21 mouse cellular contexts compared by ENCODE assay signal in the genomic region with DNA sequence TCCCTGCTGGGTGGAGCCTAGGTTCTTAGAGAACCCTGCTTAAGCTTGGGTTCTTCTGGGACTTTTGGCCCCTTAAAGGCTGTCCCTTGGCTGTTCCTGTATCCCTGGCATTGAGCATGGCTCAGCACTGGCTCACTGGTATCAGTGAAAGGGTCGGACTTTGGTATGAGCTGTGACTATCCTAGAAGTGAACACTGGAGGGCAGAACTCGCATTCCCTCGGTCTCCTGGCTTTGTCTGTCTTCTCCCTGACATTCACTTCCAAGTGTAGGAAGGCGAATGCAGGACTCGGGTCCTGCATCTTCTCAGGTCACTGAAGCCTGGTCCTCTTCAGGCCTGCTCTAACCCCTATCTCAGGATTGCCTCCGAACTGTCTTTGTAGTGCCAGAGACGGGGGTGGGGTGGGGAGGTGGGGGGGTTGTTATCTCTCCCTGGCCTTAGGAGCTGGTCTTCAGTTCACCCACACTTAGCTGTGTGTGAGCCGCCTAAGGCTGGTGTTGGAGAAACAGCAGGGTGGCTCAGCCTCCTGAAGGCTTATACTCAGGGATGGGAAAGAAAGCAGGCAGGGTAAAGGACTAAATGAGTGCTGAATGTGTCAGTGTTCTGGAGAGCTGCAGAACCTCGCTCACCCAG. TPM values are rescaled to one million over a fixed set of nuclear protein-coding genes. Genes with fewer than 3 reads are reported as not detected.
DNase-seq lines count a peak whose midpoint lies in the region; ATAC-seq and TF ChIP-seq lines count a peak whose summit lies in the region.
"Had no signal": no experiment of that assay in that cellular context is flagged by ENCODE, and none has a peak within 500 bp of the region (broad histone marks: within the 10 kb centered on the region; RNA-seq: fewer than 3 reads in every experiment).

No protein-coding gene starts in this region.

- intact Hi-C loops in heart, postnatal 36 days (cut with DNase I): no loop called here

- no peak for DNase-seq in heart, postnatal 36 days
- no peak for DNase-seq in liver, embryonic 11.5 days (ENCODE audit: low spot score)
- no peak for DNase-seq in liver
- DNase-seq in limb, embryonic 10.5 days (ENCODE audit: low spot score): no peak
- DNase-seq in adrenal gland, postnatal 4 days (ENCODE audit: low spot score in 2 of 2): no peak
- DNase-seq: adrenal gland, adult 2 months; cerebellum, postnatal 10 days; gastrocnemius, postnatal 10 days; kidney, adult 9 months; thymus, adult 18-20 months had no signal

- no peak for ATAC-seq in heart, embryonic 13.5 days (ENCODE audit: extremely low read depth, insufficient number of reproducible peaks, low FRiP score, low TSS enrichment)
- ATAC-seq in liver, embryonic 11.5 days (replicated peaks; ENCODE audit: low FRiP score): peak; percentile 69
- 0 out of 2 replicates have a peak, but pooled peaks have one; percentile 33 for ATAC-seq in megakaryocyte-erythroid progenitor cell, adult 5-6 weeks (replicated peaks; ENCODE audit: low FRiP score, low TSS enrichment, poor library complexity, severe bottlenecking)

- H3K4me3 ChIP-seq in heart, embryonic 13.5 days: no peak overlapping the region
- no peak overlapping the region for H3K4me3 ChIP-seq in liver, embryonic 11.5 days (ENCODE audit: low read depth, low read length)
- H3K4me3 ChIP-seq in cortical plate, adult 2 months (ENCODE audit: insufficient read depth, low read length): no peak overlapping the region
- no peak overlapping the region for H3K4me3 ChIP-seq in limb, embryonic 10.5 days
- H3K4me3 ChIP-seq: embryonic facial prominence, embryonic 13.5 days; forebrain, embryonic 10.5 days; heart, embryonic 12.5 days; lung, embryonic 15.5 days; midbrain, embryonic 10.5 days; myocyte had no signal

- WGBS in heart, embryonic 13.5 days: 42% methylated on average over 9 of the region's 9 CpGs
- WGBS in liver, embryonic 11.5 days: 52% methylated on average over 9 of the region's 9 CpGs
- WGBS in limb, embryonic 10.5 days: 72% methylated on average over 9 of the region's 9 CpGs

- no peak overlapping the region for H3K4me2 ChIP-seq in heart, embryonic 13.5 days
- H3K4me2 ChIP-seq in liver, embryonic 11.5 days: peak overlapping the region; percentile 6; the same call in 1 of the 2 replicates
- H3K4me2 ChIP-seq: embryonic facial prominence, embryonic 13.5 days; heart, embryonic 12.5 days; hindbrain, embryonic 14.5 days; lung, embryonic 15.5 days had no signal

- H3K9ac ChIP-seq in heart, embryonic 13.5 days: 0 out of 2 replicates have a peak overlapping the region, but pooled peaks have one; percentile 19
- H3K9ac ChIP-seq in liver, embryonic 11.5 days (ENCODE audit: low read depth, low read length): 0 out of 2 replicates have a peak overlapping the region, but pooled peaks have one; percentile 14
- H3K9ac ChIP-seq: embryonic facial prominence, embryonic 13.5 days; heart, embryonic 12.5 days; hindbrain, embryonic 14.5 days; lung, embryonic 15.5 days had no signal

- H3K9me3 ChIP-seq in heart, embryonic 13.5 days: no peaks in the 10 kb centered on the region
- no peaks in the 10 kb centered on the region for H3K9me3 ChIP-seq in liver, embryonic 11.5 days (ENCODE audit: control insufficient read depth, low read length)
- no peaks in the 10 kb centered on the region for H3K9me3 ChIP-seq in limb, embryonic 10.5 days (replicated peaks)
- H3K9me3 ChIP-seq: embryonic facial prominence, embryonic 13.5 days; forebrain, embryonic 10.5 days; heart, embryonic 12.5 days; lung, embryonic 15.5 days; midbrain, embryonic 10.5 days had no signal

- no peak overlapping the region for H3K27ac ChIP-seq in heart, embryonic 13.5 days (replicated peaks)
- no peak overlapping the region; the same call in 1 of the 2 replicates for H3K27ac ChIP-seq in liver, embryonic 11.5 days (ENCODE audit: low read depth, low read length)
- H3K27ac ChIP-seq in cortical plate, adult 2 months (ENCODE audit: insufficient read depth, low read length): no peak overlapping the region
- H3K27ac ChIP-seq in limb, embryonic 10.5 days: no peak overlapping the region
- H3K27ac ChIP-seq: embryonic facial prominence, embryonic 13.5 days; forebrain, embryonic 10.5 days; hindbrain, embryonic 14.5 days; lung, embryonic 15.5 days; midbrain, embryonic 10.5 days had no signal

- H3K36me3 ChIP-seq in heart, embryonic 13.5 days: peaks cover 87% of the 10 kb centered on the region
- peaks cover 39% of the 10 kb centered on the region for H3K36me3 ChIP-seq in liver, embryonic 11.5 days (ENCODE audit: control insufficient read depth, insufficient read depth, low read length)
- peaks cover 89% of the 10 kb centered on the region for H3K36me3 ChIP-seq in limb, embryonic 10.5 days

- peaks cover 7% of the 10 kb centered on the region; the same call in 1 of the 2 replicates for H3K4me1 ChIP-seq in heart, embryonic 13.5 days
- H3K4me1 ChIP-seq in liver, embryonic 11.5 days (replicated peaks; ENCODE audit: control insufficient read depth, insufficient read depth, low read length): peaks cover 20% of the 10 kb centered on the region
- peaks cover 2% of the 10 kb centered on the region; the same call in 1 of the 2 replicates for H3K4me1 ChIP-seq in cortical plate, adult 2 months (ENCODE audit: control insufficient read depth, insufficient read depth, low read length)
- no peaks in the 10 kb centered on the region for H3K4me1 ChIP-seq in limb, embryonic 10.5 days
- H3K4me1 ChIP-seq: embryonic facial prominence, embryonic 13.5 days; forebrain, embryonic 10.5 days; lung, embryonic 15.5 days; midbrain, embryonic 10.5 days had no signal

- TF ChIP-seq CTCF in cortical plate, adult 2 months (IDR thresholded peaks at IDR 0.05; ENCODE audit: extremely low read depth, insufficient read depth, low read length): peak; percentile 43

- H3K27me3 ChIP-seq in heart, embryonic 13.5 days (replicated peaks): no peaks in the 10 kb centered on the region
- no peaks in the 10 kb centered on the region for H3K27me3 ChIP-seq in liver, embryonic 11.5 days (replicated peaks; ENCODE audit: control insufficient read depth, insufficient read depth, low read length)
- no peaks in the 10 kb centered on the region for H3K27me3 ChIP-seq in limb, embryonic 10.5 days (ENCODE audit: low read depth, poor library complexity, severe bottlenecking)
- H3K27me3 ChIP-seq: embryonic facial prominence, embryonic 13.5 days; heart, embryonic 12.5 days; lung, embryonic 15.5 days had no signal

- TF ChIP-seq POLR2A in cortical plate, adult 2 months (IDR thresholded peaks at IDR 0.05; ENCODE audit: extremely low read depth, insufficient read depth, low read length): no peak

RNA-seq across cellular contexts. Expression of a gene that starts 5.1 kb away (rescaled TPM):
- polyA plus RNA-seq in heart, embryonic 13.5 days (2015; fragmentation: Nextera tagmentation; extraction: Ambion mirVana): 0.08 and 0.21 TPM in 2 replicates
- total RNA-seq in heart, postnatal 36 days (2021): not detected
- 0.19 and 0.22 TPM in 2 replicates for polyA plus RNA-seq in liver, embryonic 11.5 days (2014; fragmentation: Nextera tagmentation; extraction: Ambion mirVana)
- polyA plus RNA-seq in cortical plate, adult 2 months (2012; rRNA removed): 0.21 and 0.31 TPM in 2 replicates
- 1.6 TPM in 1 of 2 replicates, not detected in the other for total RNA-seq in megakaryocyte-erythroid progenitor cell, adult 5-6 weeks (2014; fragmentation: Nextera tagmentation)
- not detected in 2 replicates for total RNA-seq in megakaryocyte-erythroid progenitor cell, adult 5-6 weeks (2017)
- polyA plus RNA-seq in limb, embryonic 10.5 days (2016; fragmentation: Nextera tagmentation; extraction: Ambion mirVana): 0.11 and 0.35 TPM in 2 replicates
- total RNA-seq in adrenal gland, postnatal 4 days (2021): under 1 TPM; 0.20 to 0.28 TPM
- total RNA-seq: adrenal gland, adult 2 months; gastrocnemius, postnatal 10 days; layer of hippocampus, adult 18-20 months had no signal

RNA-seq across cellular contexts. Expression of a gene that starts 17.3 kb away (rescaled TPM):
- 93.9 and 106 TPM in 2 replicates for polyA plus RNA-seq in heart, embryonic 13.5 days (2015; fragmentation: Nextera tagmentation; extraction: Ambion mirVana)
- total RNA-seq in heart, postnatal 36 days (2021): 10 to 100 TPM; 34.1 to 38.5 TPM
- polyA plus RNA-seq in liver, embryonic 11.5 days (2014; fragmentation: Nextera tagmentation; extraction: Ambion mirVana): 126 and 130 TPM in 2 replicates
- 56.0 and 58.3 TPM in 2 replicates for polyA plus RNA-seq in cortical plate, adult 2 months (2012; rRNA removed)
- total RNA-seq in megakaryocyte-erythroid progenitor cell, adult 5-6 weeks (2014; fragmentation: Nextera tagmentation): 81.7 and 111 TPM in 2 replicates
- 96.0 and 132 TPM in 2 replicates for total RNA-seq in megakaryocyte-erythroid progenitor cell, adult 5-6 weeks (2017)
- polyA plus RNA-seq in limb, embryonic 10.5 days (2016; fragmentation: Nextera tagmentation; extraction: Ambion mirVana): 128 and 149 TPM in 2 replicates
- 10 to 100 TPM; 36.1 to 39.7 TPM for total RNA-seq in adrenal gland, postnatal 4 days (2021)

RNA-seq across cellular contexts. Expression of a gene that starts 17.4 kb away (rescaled TPM):
- 19.6 and 22.9 TPM in 2 replicates for polyA plus RNA-seq in heart, embryonic 13.5 days (2015; fragmentation: Nextera tagmentation; extraction: Ambion mirVana)
- total RNA-seq in heart, postnatal 36 days (2021): 1 to 10 TPM; 3.6 to 4.1 TPM
- 27.0 and 30.9 TPM in 2 replicates for polyA plus RNA-seq in liver, embryonic 11.5 days (2014; fragmentation: Nextera tagmentation; extraction: Ambion mirVana)
- polyA plus RNA-seq in cortical plate, adult 2 months (2012; rRNA removed): 14.9 and 18.2 TPM in 2 replicates
- 20.5 and 35.7 TPM in 2 replicates for total RNA-seq in megakaryocyte-erythroid progenitor cell, adult 5-6 weeks (2014; fragmentation: Nextera tagmentation)
- total RNA-seq in megakaryocyte-erythroid progenitor cell, adult 5-6 weeks (2017): 39.9 and 41.4 TPM in 2 replicates
- polyA plus RNA-seq in limb, embryonic 10.5 days (2016; fragmentation: Nextera tagmentation; extraction: Ambion mirVana): 36.7 and 45.7 TPM in 2 replicates
- 10 to 100 TPM; 21.3 to 21.8 TPM for total RNA-seq in adrenal gland, postnatal 4 days (2021)

RNA-seq across cellular contexts. Expression of a gene that starts 35.6 kb away (rescaled TPM):
- 0.45 and 0.69 TPM in 2 replicates for polyA plus RNA-seq in heart, embryonic 13.5 days (2015; fragmentation: Nextera tagmentation; extraction: Ambion mirVana)
- not detected for total RNA-seq in heart, postnatal 36 days (2021)
- 0.41 and 0.70 TPM in 2 replicates for polyA plus RNA-seq in liver, embryonic 11.5 days (2014; fragmentation: Nextera tagmentation; extraction: Ambion mirVana)
- 3.1 and 4.2 TPM in 2 replicates for polyA plus RNA-seq in cortical plate, adult 2 months (2012; rRNA removed)
- total RNA-seq in megakaryocyte-erythroid progenitor cell, adult 5-6 weeks (2014; fragmentation: Nextera tagmentation): not detected in 2 replicates
- total RNA-seq in megakaryocyte-erythroid progenitor cell, adult 5-6 weeks (2017): not detected in 2 replicates
- 0.40 and 0.83 TPM in 2 replicates for polyA plus RNA-seq in limb, embryonic 10.5 days (2016; fragmentation: Nextera tagmentation; extraction: Ambion mirVana)
- total RNA-seq in adrenal gland, postnatal 4 days (2021): under 1 TPM; 0.79 to 0.98 TPM
- polyA plus RNA-seq: adrenal gland, adult 2 months had no signal

RNA-seq across cellular contexts. Expression of a gene that starts 40.5 kb away (rescaled TPM):
- 0.87 and 1.7 TPM in 2 replicates for polyA plus RNA-seq in heart, embryonic 13.5 days (2015; fragmentation: Nextera tagmentation; extraction: Ambion mirVana)
- total RNA-seq in heart, postnatal 36 days (2021): under 1 TPM; 0.11 to 0.19 TPM
- 0.34 TPM in 2 replicates for polyA plus RNA-seq in liver, embryonic 11.5 days (2014; fragmentation: Nextera tagmentation; extraction: Ambion mirVana)
- 15.2 TPM in 2 replicates for polyA plus RNA-seq in cortical plate, adult 2 months (2012; rRNA removed)
- 0.98 and 1.8 TPM in 2 replicates for total RNA-seq in megakaryocyte-erythroid progenitor cell, adult 5-6 weeks (2014; fragmentation: Nextera tagmentation)
- total RNA-seq in megakaryocyte-erythroid progenitor cell, adult 5-6 weeks (2017): not detected in 2 replicates
- 0.41 and 1.1 TPM in 2 replicates for polyA plus RNA-seq in limb, embryonic 10.5 days (2016; fragmentation: Nextera tagmentation; extraction: Ambion mirVana)
- 1 to 10 TPM; 1.6 to 3.4 TPM for total RNA-seq in adrenal gland, postnatal 4 days (2021)
- polyA plus RNA-seq: myocyte had no signal
